ENCODE assay signal across 9 mouse cellular contexts in the genomic region with DNA sequence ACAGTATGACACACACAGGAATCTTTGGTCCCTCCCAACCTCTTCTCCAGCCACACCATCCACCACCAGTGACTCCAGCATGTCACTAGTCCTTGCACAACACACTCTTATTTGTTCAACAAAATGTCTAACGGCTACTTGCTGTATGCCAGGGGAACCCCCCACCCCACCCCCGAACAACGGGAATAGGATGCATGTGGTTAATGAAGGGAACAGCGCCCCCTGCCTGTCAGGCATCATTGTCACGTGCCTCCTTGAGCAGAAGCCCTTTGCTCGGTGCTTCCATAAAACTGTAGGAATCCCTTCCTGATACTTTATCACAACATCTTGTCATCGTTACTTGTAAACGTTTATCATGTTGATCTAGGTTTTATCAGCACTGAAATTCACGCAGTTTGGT. TPM values are rescaled to one million over a fixed set of nuclear protein-coding genes. Genes with fewer than 3 reads are reported as not detected.
DNase-seq lines count a peak whose midpoint lies in the region; ATAC-seq and TF ChIP-seq lines count a peak whose summit lies in the region.
"Had no signal": no experiment of that assay in that cellular context is flagged by ENCODE, and none has a peak within 500 bp of the region (broad histone marks: within the 10 kb centered on the region; RNA-seq: fewer than 3 reads in every experiment).

No protein-coding gene starts in this region.

- TF ChIP-seq CTCF in midbrain, postnatal 0 days (IDR thresholded peaks at IDR 0.05), result peak; percentile 53
- TF ChIP-seq CTCF in embryonic fibroblast, embryonic 13.5 days (IDR thresholded peaks at IDR 0.05; ENCODE audit: borderline replicate concordance, insufficient read depth, low read length), result 0 out of 2 replicates have a peak, but pooled peaks have one; percentile 13

- H3K36me3 ChIP-seq in forebrain, embryonic 11.5 days (ENCODE audit: control insufficient read depth, insufficient read depth, low read length), result no peaks in the 10 kb centered on the region
- H3K36me3 ChIP-seq in forebrain, embryonic 13.5 days (ENCODE audit: poor library complexity, severe bottlenecking), result no peaks in the 10 kb centered on the region
- H3K36me3 ChIP-seq in midbrain, postnatal 0 days (ENCODE audit: insufficient read depth, low read length), result no peaks in the 10 kb centered on the region
- H3K36me3 ChIP-seq in midbrain, embryonic 16.5 days (ENCODE audit: control insufficient read depth, insufficient read depth, low read length), result no peaks in the 10 kb centered on the region
- H3K36me3 ChIP-seq in midbrain, embryonic 14.5 days (ENCODE audit: control insufficient read depth, insufficient read depth, low read length), result no peaks in the 10 kb centered on the region
- H3K36me3 ChIP-seq in heart, embryonic 12.5 days, result no peaks in the 10 kb centered on the region
- H3K36me3 ChIP-seq: neural tube, embryonic 13.5 days had no signal

- TF ChIP-seq POLR2A in embryonic fibroblast, embryonic 13.5 days (IDR thresholded peaks at IDR 0.05; ENCODE audit: low read depth, low read length), result no peak

- DNase-seq in forebrain, embryonic 11.5 days (ENCODE audit: low spot score), result peak; percentile 62
- no peak for DNase-seq in midbrain, postnatal 0 days (ENCODE audit: low spot score)
- DNase-seq in spleen, postnatal 4 days (ENCODE audit: low spot score in 2 of 2), result peak; percentile 34 to 76
- DNase-seq in midbrain, embryonic 14.5 days, result no peak

- no peak overlapping the region for H3K9ac ChIP-seq in forebrain, embryonic 11.5 days (ENCODE audit: low read length)
- no peak overlapping the region for H3K9ac ChIP-seq in forebrain, embryonic 13.5 days
- H3K9ac ChIP-seq in midbrain, postnatal 0 days (replicated peaks; ENCODE audit: low read length, poor library complexity, severe bottlenecking), result no peak overlapping the region
- H3K9ac ChIP-seq in midbrain, embryonic 16.5 days (ENCODE audit: low read depth, low read length), result no peak overlapping the region
- no peak overlapping the region for H3K9ac ChIP-seq in midbrain, embryonic 14.5 days (replicated peaks; ENCODE audit: low read length)
- H3K9ac ChIP-seq in heart, embryonic 12.5 days, result no peak overlapping the region
- H3K9ac ChIP-seq: neural tube, embryonic 13.5 days had no signal

- H3K4me3 ChIP-seq in forebrain, embryonic 11.5 days (ENCODE audit: low read depth, low read length), result no peak overlapping the region
- no peak overlapping the region for H3K4me3 ChIP-seq in forebrain, embryonic 13.5 days
- no peak overlapping the region for H3K4me3 ChIP-seq in midbrain, postnatal 0 days (ENCODE audit: low read depth, low read length)
- no peak overlapping the region for H3K4me3 ChIP-seq in midbrain, embryonic 16.5 days (ENCODE audit: low read depth, low read length)
- H3K4me3 ChIP-seq in embryonic fibroblast, embryonic 13.5 days (ENCODE audit: insufficient read depth, low read length), result no peak overlapping the region
- no peak overlapping the region for H3K4me3 ChIP-seq in midbrain, embryonic 14.5 days (replicated peaks; ENCODE audit: low read depth, low read length)
- no peak overlapping the region for H3K4me3 ChIP-seq in heart, embryonic 12.5 days
- H3K4me3 ChIP-seq: neural tube, embryonic 13.5 days had no signal

- ATAC-seq in forebrain, embryonic 11.5 days (replicated peaks; ENCODE audit: low FRiP score), result no peak
- no peak for ATAC-seq in forebrain, embryonic 13.5 days
- ATAC-seq in midbrain, postnatal 0 days (ENCODE audit: low FRiP score), result no peak
- ATAC-seq in midbrain, embryonic 16.5 days, result no peak
- no peak for ATAC-seq in midbrain, embryonic 14.5 days (ENCODE audit: low FRiP score, low TSS enrichment)
- no peak for ATAC-seq in heart, embryonic 12.5 days (ENCODE audit: insufficient number of reproducible peaks, low FRiP score)

- 0 out of 2 replicates have a peak, but pooled peaks cover 3% of the 10 kb centered on the region for H3K4me1 ChIP-seq in forebrain, embryonic 11.5 days (replicated peaks; ENCODE audit: control insufficient read depth, insufficient read depth, low read length)
- no peaks in the 10 kb centered on the region for H3K4me1 ChIP-seq in forebrain, embryonic 13.5 days
- H3K4me1 ChIP-seq in midbrain, postnatal 0 days (ENCODE audit: insufficient read depth, low read length), result no peaks in the 10 kb centered on the region
- H3K4me1 ChIP-seq in midbrain, embryonic 16.5 days (ENCODE audit: control insufficient read depth, insufficient read depth, low read length), result no peaks in the 10 kb centered on the region
- H3K4me1 ChIP-seq in embryonic fibroblast, embryonic 13.5 days (ENCODE audit: control insufficient read depth, insufficient read depth, low read length), result no peaks in the 10 kb centered on the region
- H3K4me1 ChIP-seq in midbrain, embryonic 14.5 days (ENCODE audit: control insufficient read depth, insufficient read depth, low read length), result no peaks in the 10 kb centered on the region
- no peaks in the 10 kb centered on the region for H3K4me1 ChIP-seq in heart, embryonic 12.5 days (replicated peaks)
- H3K4me1 ChIP-seq: neural tube, embryonic 13.5 days had no signal

- no peak overlapping the region for H3K27ac ChIP-seq in forebrain, embryonic 11.5 days (ENCODE audit: low read depth, low read length)
- H3K27ac ChIP-seq in forebrain, embryonic 13.5 days, result no peak overlapping the region
- H3K27ac ChIP-seq in midbrain, postnatal 0 days (ENCODE audit: low read depth, low read length), result no peak overlapping the region
- H3K27ac ChIP-seq in midbrain, embryonic 16.5 days (ENCODE audit: low read length), result no peak overlapping the region
- no peak overlapping the region for H3K27ac ChIP-seq in embryonic fibroblast, embryonic 13.5 days (ENCODE audit: insufficient read depth, low read length)
- H3K27ac ChIP-seq in midbrain, embryonic 14.5 days (replicated peaks; ENCODE audit: low read depth, low read length), result no peak overlapping the region
- H3K27ac ChIP-seq in heart, embryonic 12.5 days (ENCODE audit: poor library complexity, severe bottlenecking), result no peak overlapping the region
- H3K27ac ChIP-seq: neural tube, embryonic 13.5 days had no signal

- H3K9me3 ChIP-seq in forebrain, embryonic 11.5 days (ENCODE audit: control insufficient read depth, low read length), result no peaks in the 10 kb centered on the region
- H3K9me3 ChIP-seq in forebrain, embryonic 13.5 days (replicated peaks), result no peaks in the 10 kb centered on the region
- H3K9me3 ChIP-seq in midbrain, postnatal 0 days (ENCODE audit: low read length), result no peaks in the 10 kb centered on the region
- H3K9me3 ChIP-seq in midbrain, embryonic 16.5 days (replicated peaks; ENCODE audit: control insufficient read depth, low read length, poor library complexity, severe bottlenecking), result no peaks in the 10 kb centered on the region
- H3K9me3 ChIP-seq in midbrain, embryonic 14.5 days (ENCODE audit: control insufficient read depth, low read length), result no peaks in the 10 kb centered on the region
- no peaks in the 10 kb centered on the region for H3K9me3 ChIP-seq in heart, embryonic 12.5 days (replicated peaks)
- H3K9me3 ChIP-seq: neural tube, embryonic 13.5 days had no signal

- 69% methylated on average over 9 of the region's 9 CpGs for WGBS in forebrain, embryonic 11.5 days
- WGBS in forebrain, embryonic 13.5 days, result 70% methylated on average over 9 of the region's 9 CpGs
- WGBS in midbrain, postnatal 0 days, result 70% methylated on average over 9 of the region's 9 CpGs
- WGBS in midbrain, embryonic 16.5 days, result 71% methylated on average over 9 of the region's 9 CpGs
- 67% methylated on average over 9 of the region's 9 CpGs for WGBS in midbrain, embryonic 14.5 days
- WGBS in heart, embryonic 12.5 days, result 47% methylated on average over 9 of the region's 9 CpGs

- no peak overlapping the region for H3K4me2 ChIP-seq in forebrain, embryonic 11.5 days (ENCODE audit: low read depth, low read length, severe bottlenecking)
- H3K4me2 ChIP-seq in forebrain, embryonic 13.5 days, result no peak overlapping the region
- no peak overlapping the region for H3K4me2 ChIP-seq in midbrain, postnatal 0 days (ENCODE audit: low read depth, low read length, poor library complexity, severe bottlenecking)
- no peak overlapping the region for H3K4me2 ChIP-seq in midbrain, embryonic 16.5 days (ENCODE audit: low read length)
- H3K4me2 ChIP-seq in midbrain, embryonic 14.5 days (ENCODE audit: low read length), result no peak overlapping the region
- no peak overlapping the region for H3K4me2 ChIP-seq in heart, embryonic 12.5 days
- H3K4me2 ChIP-seq: neural tube, embryonic 13.5 days had no signal

- no peaks in the 10 kb centered on the region for H3K27me3 ChIP-seq in forebrain, embryonic 11.5 days (ENCODE audit: control insufficient read depth, insufficient read depth, low read length)
- peaks cover 5% of the 10 kb centered on the region; the same call in 1 of the 2 replicates for H3K27me3 ChIP-seq in forebrain, embryonic 13.5 days
- no peaks in the 10 kb centered on the region for H3K27me3 ChIP-seq in midbrain, postnatal 0 days (ENCODE audit: insufficient read depth, low read length)
- H3K27me3 ChIP-seq in midbrain, embryonic 16.5 days (ENCODE audit: control insufficient read depth, insufficient read depth, low read depth, low read length), result no peaks in the 10 kb centered on the region
- no peaks in the 10 kb centered on the region for H3K27me3 ChIP-seq in midbrain, embryonic 14.5 days (ENCODE audit: control insufficient read depth, insufficient read depth, low read length)
- H3K27me3 ChIP-seq in heart, embryonic 12.5 days (replicated peaks), result peaks cover 3% of the 10 kb centered on the region; the same call in 1 of the 2 replicates
- H3K27me3 ChIP-seq: neural tube, embryonic 13.5 days had no signal

RNA-seq across cellular contexts. Expression of gene Phf24, which starts 14.3 kb away (rescaled TPM):
- 1.3 and 2.1 TPM in 2 replicates for polyA plus RNA-seq in forebrain, embryonic 11.5 days (2014; fragmentation: Nextera tagmentation; extraction: Ambion mirVana)
- 8.2 and 10.3 TPM in 2 replicates for polyA plus RNA-seq in forebrain, embryonic 13.5 days (2015; fragmentation: Nextera tagmentation; extraction: Ambion mirVana)
- 130 and 148 TPM in 2 replicates for total RNA-seq in midbrain, postnatal 0 days (2014; rRNA removed)
- polyA plus RNA-seq in midbrain, postnatal 0 days (2015; fragmentation: Nextera tagmentation; extraction: Ambion mirVana), result 44.4 and 45.0 TPM in 2 replicates
- polyA plus RNA-seq in midbrain, embryonic 16.5 days (2015; fragmentation: Nextera tagmentation; extraction: Ambion mirVana), result 44.1 and 45.8 TPM in 2 replicates
- polyA plus RNA-seq in embryonic fibroblast, embryonic 13.5 days (2011; ENCODE audit: insufficient read length, low read depth, missing spikeins), result not detected in 2 replicates
- 33.2 and 33.9 TPM in 2 replicates for polyA plus RNA-seq in midbrain, embryonic 14.5 days (2014; fragmentation: Nextera tagmentation; extraction: Ambion mirVana)
- 3.4 and 3.9 TPM in 2 replicates for polyA plus RNA-seq in heart, embryonic 12.5 days (2016; fragmentation: Nextera tagmentation; extraction: Ambion mirVana)

RNA-seq across cellular contexts. Expression of gene Fam205c, which starts 28.1 kb away (rescaled TPM):
- polyA plus RNA-seq in forebrain, embryonic 11.5 days (2014; fragmentation: Nextera tagmentation; extraction: Ambion mirVana), result 0.84 and 1.00 TPM in 2 replicates
- polyA plus RNA-seq in forebrain, embryonic 13.5 days (2015; fragmentation: Nextera tagmentation; extraction: Ambion mirVana), result 1.0 and 1.1 TPM in 2 replicates
- not detected in 2 replicates for total RNA-seq in midbrain, postnatal 0 days (2014; rRNA removed)
- 2.1 and 4.4 TPM in 2 replicates for polyA plus RNA-seq in midbrain, postnatal 0 days (2015; fragmentation: Nextera tagmentation; extraction: Ambion mirVana)
- 2.0 and 2.3 TPM in 2 replicates for polyA plus RNA-seq in midbrain, embryonic 16.5 days (2015; fragmentation: Nextera tagmentation; extraction: Ambion mirVana)
- polyA plus RNA-seq in embryonic fibroblast, embryonic 13.5 days (2011; ENCODE audit: insufficient read length, low read depth, missing spikeins), result not detected in 2 replicates
- 1.6 and 2.0 TPM in 2 replicates for polyA plus RNA-seq in midbrain, embryonic 14.5 days (2014; fragmentation: Nextera tagmentation; extraction: Ambion mirVana)
- polyA plus RNA-seq in heart, embryonic 12.5 days (2016; fragmentation: Nextera tagmentation; extraction: Ambion mirVana), result 0.37 and 0.60 TPM in 2 replicates

RNA-seq across cellular contexts. Expression of gene Gm12394, which starts 45.6 kb away (rescaled TPM):
- 0.33 and 0.43 TPM in 2 replicates for polyA plus RNA-seq in forebrain, embryonic 11.5 days (2014; fragmentation: Nextera tagmentation; extraction: Ambion mirVana)
- polyA plus RNA-seq in forebrain, embryonic 13.5 days (2015; fragmentation: Nextera tagmentation; extraction: Ambion mirVana), result 0.48 and 0.54 TPM in 2 replicates
- total RNA-seq in midbrain, postnatal 0 days (2014; rRNA removed), result 0.09 and 0.16 TPM in 2 replicates
- polyA plus RNA-seq in midbrain, postnatal 0 days (2015; fragmentation: Nextera tagmentation; extraction: Ambion mirVana), result 0.21 and 0.71 TPM in 2 replicates
- polyA plus RNA-seq in midbrain, embryonic 16.5 days (2015; fragmentation: Nextera tagmentation; extraction: Ambion mirVana), result 0.67 and 0.76 TPM in 2 replicates
- 0.18 TPM in 1 of 2 replicates, not detected in the other for polyA plus RNA-seq in embryonic fibroblast, embryonic 13.5 days (2011; ENCODE audit: insufficient read length, low read depth, missing spikeins)
- 0.69 and 0.92 TPM in 2 replicates for polyA plus RNA-seq in midbrain, embryonic 14.5 days (2014; fragmentation: Nextera tagmentation; extraction: Ambion mirVana)
- 0.11 TPM in 1 of 2 replicates, not detected in the other for polyA plus RNA-seq in heart, embryonic 12.5 days (2016; fragmentation: Nextera tagmentation; extraction: Ambion mirVana)

RNA-seq across cellular contexts. Expression of gene Dnajb5, which starts 47.4 kb away (rescaled TPM):
- 16.4 and 24.7 TPM in 2 replicates for polyA plus RNA-seq in forebrain, embryonic 11.5 days (2014; fragmentation: Nextera tagmentation; extraction: Ambion mirVana)
- 34.6 and 46.7 TPM in 2 replicates for polyA plus RNA-seq in forebrain, embryonic 13.5 days (2015; fragmentation: Nextera tagmentation; extraction: Ambion mirVana)
- total RNA-seq in midbrain, postnatal 0 days (2014; rRNA removed), result 75.6 and 109 TPM in 2 replicates
- 37.9 and 41.4 TPM in 2 replicates for polyA plus RNA-seq in midbrain, postnatal 0 days (2015; fragmentation: Nextera tagmentation; extraction: Ambion mirVana)
- polyA plus RNA-seq in midbrain, embryonic 16.5 days (2015; fragmentation: Nextera tagmentation; extraction: Ambion mirVana), result 53.8 and 56.8 TPM in 2 replicates
- polyA plus RNA-seq in embryonic fibroblast, embryonic 13.5 days (2011; ENCODE audit: insufficient read length, low read depth, missing spikeins), result 31.3 and 38.5 TPM in 2 replicates
- 45.0 and 88.7 TPM in 2 replicates for polyA plus RNA-seq in midbrain, embryonic 14.5 days (2014; fragmentation: Nextera tagmentation; extraction: Ambion mirVana)
- polyA plus RNA-seq in heart, embryonic 12.5 days (2016; fragmentation: Nextera tagmentation; extraction: Ambion mirVana), result 15.6 and 17.7 TPM in 2 replicates

RNA-seq across cellular contexts. Expression of gene Fam205a1, which starts 48.5 kb away (rescaled TPM):
- 0.08 and 0.28 TPM in 2 replicates for polyA plus RNA-seq in forebrain, embryonic 11.5 days (2014; fragmentation: Nextera tagmentation; extraction: Ambion mirVana)
- 0.05 TPM in 1 of 2 replicates, not detected in the other for polyA plus RNA-seq in forebrain, embryonic 13.5 days (2015; fragmentation: Nextera tagmentation; extraction: Ambion mirVana)
- not detected in 2 replicates for total RNA-seq in midbrain, postnatal 0 days (2014; rRNA removed)
- not detected in 2 replicates for polyA plus RNA-seq in midbrain, postnatal 0 days (2015; fragmentation: Nextera tagmentation; extraction: Ambion mirVana)
- polyA plus RNA-seq in midbrain, embryonic 16.5 days (2015; fragmentation: Nextera tagmentation; extraction: Ambion mirVana), result 0.06 TPM in 1 of 2 replicates, not detected in the other
- polyA plus RNA-seq in embryonic fibroblast, embryonic 13.5 days (2011; ENCODE audit: insufficient read length, low read depth, missing spikeins), result not detected in 2 replicates
- polyA plus RNA-seq in midbrain, embryonic 14.5 days (2014; fragmentation: Nextera tagmentation; extraction: Ambion mirVana), result not detected in 2 replicates
- polyA plus RNA-seq in heart, embryonic 12.5 days (2016; fragmentation: Nextera tagmentation; extraction: Ambion mirVana), result 0.04 TPM in 1 of 2 replicates, not detected in the other

Comparison
In these comparisons a context has a peak if more than half of its experiments do, and no peak if none do; other contexts are left out.
1. DNase-seq: peak in forebrain, embryonic 11.5 days (single experiment) and spleen, postnatal 4 days (2 of 2); none in midbrain, postnatal 0 days (single experiment) and midbrain, embryonic 14.5 days (single experiment).